Mouse (Mus musculus): Measurements from ENCODE around the gene Ikbip. TPM values are rescaled to one million over a fixed set of nuclear protein-coding genes. Genes with fewer than 3 reads are reported as not detected.
A peak's percentile ranks its signal among the peaks of the same experiment; 100 is the strongest.

The Ikbip gene
- total RNA-seq (2017): 25.9 and 33.6 TPM in 2 replicates

GRCm38 (mm10) chr10:91082550-91083392 is at the start of gene Ikbip, which contains the start of gene Apaf1:
Gene Ikbip, plus strand, starts transcription at chr10:91082940.
Gene Apaf1, minus strand, starts transcription at chr10:91082770.
- peak; percentile 88 to 90 for ATAC-seq (replicated peaks in 1 of 2; ENCODE audit: insufficient read depth in 1 of 2, low FRiP score in 2 of 2, low TSS enrichment in 1 of 2, low read depth in 1 of 2, poor library complexity in 2 of 2, severe bottlenecking in 2 of 2)

- peak; percentile 51 to 72; a peak in 3 of 4 replicates for ATAC-seq (replicated peaks in 1 of 2; ENCODE audit: insufficient read depth in 1 of 2, low FRiP score in 2 of 2, low TSS enrichment in 1 of 2, low read depth in 1 of 2, poor library complexity in 2 of 2, severe bottlenecking in 2 of 2)
These were observed 48.8 kb upstream of the Ikbip start for GRCm38 (mm10) chr10:91033942-91034341.

DNA sequence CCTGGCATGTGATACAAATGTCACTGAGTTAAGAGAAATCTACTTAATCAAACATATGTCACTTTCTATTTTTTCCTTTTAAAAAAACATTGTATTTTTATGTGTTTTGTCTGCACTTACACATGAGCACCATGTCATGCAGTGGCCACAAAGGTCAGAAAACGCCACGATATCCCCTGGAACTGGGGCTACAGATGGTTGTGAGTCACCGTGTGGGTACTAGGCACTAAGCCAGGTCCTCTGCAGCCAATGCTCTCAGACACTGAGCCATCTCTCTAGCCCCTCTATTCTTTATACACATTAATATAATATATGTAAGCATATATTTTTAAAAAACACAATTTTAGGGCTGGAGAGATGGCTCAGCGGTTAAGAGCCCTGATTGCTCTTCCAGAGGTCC is 33.0 kb upstream of the Ikbip start:
- ATAC-seq (replicated peaks in 1 of 2; ENCODE audit: insufficient read depth in 1 of 2, low FRiP score in 2 of 2, low TSS enrichment in 1 of 2, low read depth in 1 of 2, poor library complexity in 2 of 2, severe bottlenecking in 2 of 2): no peak

GRCm38 (mm10) chr10:91051156-91051555 is 31.6 kb upstream of the Ikbip start:
- ATAC-seq (replicated peaks in 1 of 2; ENCODE audit: insufficient read depth in 1 of 2, low FRiP score in 2 of 2, low TSS enrichment in 1 of 2, low read depth in 1 of 2, poor library complexity in 2 of 2, severe bottlenecking in 2 of 2): no peak

- no peak for ATAC-seq (replicated peaks in 1 of 2; ENCODE audit: insufficient read depth in 1 of 2, low FRiP score in 2 of 2, low TSS enrichment in 1 of 2, low read depth in 1 of 2, poor library complexity in 2 of 2, severe bottlenecking in 2 of 2)
These were observed 30.0 kb upstream of the Ikbip start for GRCm38 (mm10) chr10:91052734-91053133.

DNA sequence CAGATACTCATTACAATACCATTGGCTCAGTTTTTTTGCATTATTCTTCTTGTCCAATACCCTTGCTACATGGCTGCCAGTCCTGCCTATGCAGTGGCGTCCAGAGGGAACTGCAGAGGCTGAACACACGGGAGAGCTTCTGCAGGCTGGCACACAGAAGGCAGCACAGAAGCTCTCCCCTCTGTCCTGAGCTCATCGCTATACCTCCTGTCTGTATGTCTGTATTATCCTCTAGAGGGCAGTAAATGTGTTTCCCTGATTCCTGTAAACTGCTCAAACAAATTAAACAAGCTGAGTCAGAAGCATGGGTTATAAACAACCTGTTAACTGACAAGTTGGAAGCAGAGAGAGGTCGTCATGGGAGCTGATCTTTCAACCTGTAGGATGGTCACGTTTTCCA is 22.0 kb upstream of the Ikbip start:
- peak; percentile 62 to 69; a peak in 3 of 4 replicates for ATAC-seq (replicated peaks in 1 of 2; ENCODE audit: insufficient read depth in 1 of 2, low FRiP score in 2 of 2, low TSS enrichment in 1 of 2, low read depth in 1 of 2, poor library complexity in 2 of 2, severe bottlenecking in 2 of 2)

DNA sequence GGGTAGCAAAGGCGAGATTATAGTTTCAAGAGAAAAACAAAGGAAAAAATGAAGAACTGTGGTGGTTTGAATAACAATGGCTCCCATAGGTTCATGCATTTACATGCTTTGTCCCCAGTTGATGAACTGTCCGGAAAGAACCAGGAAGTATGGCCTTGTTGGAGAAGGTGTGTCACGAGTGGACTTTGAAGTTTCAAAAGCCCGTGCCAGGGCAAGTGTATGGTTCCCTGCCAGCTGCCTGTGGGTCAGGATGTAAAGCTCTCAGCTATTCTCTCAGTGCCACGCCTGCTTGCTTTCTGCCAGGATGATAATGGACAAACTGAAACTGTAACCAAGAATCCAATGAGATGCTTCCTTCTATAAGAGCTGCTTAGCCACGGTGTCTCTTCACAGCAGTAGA is 20.4 kb upstream of the Ikbip start:
- no peak for ATAC-seq (replicated peaks in 1 of 2; ENCODE audit: insufficient read depth in 1 of 2, low FRiP score in 2 of 2, low TSS enrichment in 1 of 2, low read depth in 1 of 2, poor library complexity in 2 of 2, severe bottlenecking in 2 of 2)

GRCm38 (mm10) chr10:91071768-91072167 is 11.0 kb upstream of the Ikbip start:
- ATAC-seq (replicated peaks in 1 of 2; ENCODE audit: insufficient read depth in 1 of 2, low FRiP score in 2 of 2, low TSS enrichment in 1 of 2, low read depth in 1 of 2, poor library complexity in 2 of 2, severe bottlenecking in 2 of 2): peak in 1 of 2 experiments; percentile 37; a peak in 1 of 4 replicates

- ATAC-seq (replicated peaks in 1 of 2; ENCODE audit: insufficient read depth in 1 of 2, low FRiP score in 2 of 2, low TSS enrichment in 1 of 2, low read depth in 1 of 2, poor library complexity in 2 of 2, severe bottlenecking in 2 of 2): no peak
These were observed 9.4 kb upstream of the Ikbip start for GRCm38 (mm10) chr10:91073345-91073744.

- no peak for ATAC-seq (replicated peaks in 1 of 2; ENCODE audit: insufficient read depth in 1 of 2, low FRiP score in 2 of 2, low TSS enrichment in 1 of 2, low read depth in 1 of 2, poor library complexity in 2 of 2, severe bottlenecking in 2 of 2)
These were observed 6.1 kb upstream of the Ikbip start for GRCm38 (mm10) chr10:91076667-91077066.

DNA sequence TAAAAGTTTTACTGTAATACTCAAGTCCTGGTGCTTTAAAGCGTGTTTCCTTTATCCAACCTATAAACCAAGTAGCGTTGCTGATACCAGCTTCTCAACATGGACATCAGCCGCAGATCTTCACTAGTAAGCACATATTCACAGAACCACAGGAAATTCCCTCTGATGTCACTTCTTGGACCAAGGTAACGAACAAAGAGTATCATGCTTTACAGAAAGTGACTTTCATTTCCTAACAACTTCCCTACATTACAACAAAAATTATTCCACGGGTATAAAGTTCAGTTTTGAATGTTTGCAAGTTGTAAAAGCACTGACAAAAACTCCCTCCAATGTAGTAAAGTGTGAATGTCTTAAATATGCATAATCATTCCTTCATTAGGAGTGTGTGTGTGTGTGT is 2.2 kb upstream of the Ikbip start:
- ATAC-seq (replicated peaks in 1 of 2; ENCODE audit: insufficient read depth in 1 of 2, low FRiP score in 2 of 2, low TSS enrichment in 1 of 2, low read depth in 1 of 2, poor library complexity in 2 of 2, severe bottlenecking in 2 of 2): no peak

DNA sequence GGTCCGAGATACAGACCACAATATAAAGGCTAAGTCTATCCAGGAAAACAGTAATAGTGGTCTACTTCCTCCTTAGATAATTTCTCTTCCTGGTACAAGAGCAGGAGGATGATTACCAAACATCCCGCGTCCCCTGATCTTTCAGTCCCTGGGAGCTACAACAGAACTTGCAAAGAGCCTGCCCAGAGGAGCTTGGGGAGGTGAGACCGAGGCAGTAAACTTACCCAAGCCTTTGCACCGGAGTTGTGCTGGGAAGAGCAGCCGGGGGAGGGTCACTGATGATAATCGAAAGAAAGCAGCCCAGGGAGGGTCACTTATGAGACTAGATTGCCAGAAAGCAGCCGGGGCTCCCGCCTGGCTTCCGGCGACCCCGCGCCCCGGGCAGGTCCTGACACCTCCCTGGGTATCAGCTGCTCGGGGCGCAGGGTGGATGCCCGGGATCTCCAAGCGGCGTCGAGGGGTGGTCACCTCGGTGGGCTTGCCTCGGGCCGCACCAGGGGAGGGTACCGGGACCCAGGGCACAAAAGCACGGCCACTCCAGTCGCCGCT is 707 bp upstream of the Ikbip start:
- peak in 1 of 2 experiments; percentile 27; a peak in 1 of 4 replicates for ATAC-seq (replicated peaks in 1 of 2; ENCODE audit: insufficient read depth in 1 of 2, low FRiP score in 2 of 2, low TSS enrichment in 1 of 2, low read depth in 1 of 2, poor library complexity in 2 of 2, severe bottlenecking in 2 of 2)

DNA sequence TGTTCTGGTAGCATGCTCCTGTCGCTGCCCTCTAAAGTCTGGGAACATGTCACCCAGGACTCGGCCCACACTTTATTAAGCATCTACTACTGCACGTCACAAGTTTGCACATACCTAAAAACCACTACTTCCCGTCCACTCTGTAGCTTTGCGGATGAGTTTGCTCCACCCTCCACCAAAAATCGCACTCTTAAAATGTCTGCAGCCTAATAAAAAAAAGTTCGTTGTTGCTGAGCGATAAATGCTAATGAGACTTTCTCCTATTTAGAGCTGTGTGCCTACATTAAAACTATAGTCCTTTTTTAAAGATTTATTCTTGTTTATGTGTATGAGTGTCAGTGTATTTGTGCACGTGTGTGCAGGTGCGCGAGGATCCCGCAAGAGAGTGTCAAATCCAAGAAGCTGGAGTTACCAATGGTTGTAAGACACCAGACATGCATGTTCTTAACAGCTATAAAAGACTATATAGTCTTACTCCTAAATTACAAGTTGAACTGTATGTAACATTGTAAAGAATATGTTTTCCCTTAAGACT is 720 bp downstream of the Ikbip start:
- peak in 1 of 2 experiments; percentile 25; a peak in 1 of 4 replicates for ATAC-seq (replicated peaks in 1 of 2; ENCODE audit: insufficient read depth in 1 of 2, low FRiP score in 2 of 2, low TSS enrichment in 1 of 2, low read depth in 1 of 2, poor library complexity in 2 of 2, severe bottlenecking in 2 of 2)

DNA sequence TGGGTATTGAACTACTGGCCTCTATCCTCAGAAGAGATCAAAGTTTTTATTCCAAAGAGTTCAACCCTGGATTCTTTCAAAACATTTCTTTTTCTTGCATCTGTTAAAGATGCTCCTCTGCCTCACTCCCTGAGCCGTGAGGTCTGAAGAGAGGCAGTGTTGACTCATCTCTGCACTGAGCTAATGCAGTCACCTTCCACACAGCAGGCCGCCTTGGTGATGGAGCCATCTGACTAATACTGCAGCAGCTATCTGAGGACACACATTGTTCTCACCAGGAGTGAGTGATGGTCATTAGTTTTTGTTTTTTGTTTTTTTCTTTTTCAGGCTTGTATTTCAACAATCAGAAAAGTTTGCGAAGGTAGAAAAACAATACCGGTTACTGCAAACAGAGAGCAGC is 10.1 kb downstream of the Ikbip start:
- ATAC-seq (replicated peaks in 1 of 2; ENCODE audit: insufficient read depth in 1 of 2, low FRiP score in 2 of 2, low TSS enrichment in 1 of 2, low read depth in 1 of 2, poor library complexity in 2 of 2, severe bottlenecking in 2 of 2): no peak

DNA sequence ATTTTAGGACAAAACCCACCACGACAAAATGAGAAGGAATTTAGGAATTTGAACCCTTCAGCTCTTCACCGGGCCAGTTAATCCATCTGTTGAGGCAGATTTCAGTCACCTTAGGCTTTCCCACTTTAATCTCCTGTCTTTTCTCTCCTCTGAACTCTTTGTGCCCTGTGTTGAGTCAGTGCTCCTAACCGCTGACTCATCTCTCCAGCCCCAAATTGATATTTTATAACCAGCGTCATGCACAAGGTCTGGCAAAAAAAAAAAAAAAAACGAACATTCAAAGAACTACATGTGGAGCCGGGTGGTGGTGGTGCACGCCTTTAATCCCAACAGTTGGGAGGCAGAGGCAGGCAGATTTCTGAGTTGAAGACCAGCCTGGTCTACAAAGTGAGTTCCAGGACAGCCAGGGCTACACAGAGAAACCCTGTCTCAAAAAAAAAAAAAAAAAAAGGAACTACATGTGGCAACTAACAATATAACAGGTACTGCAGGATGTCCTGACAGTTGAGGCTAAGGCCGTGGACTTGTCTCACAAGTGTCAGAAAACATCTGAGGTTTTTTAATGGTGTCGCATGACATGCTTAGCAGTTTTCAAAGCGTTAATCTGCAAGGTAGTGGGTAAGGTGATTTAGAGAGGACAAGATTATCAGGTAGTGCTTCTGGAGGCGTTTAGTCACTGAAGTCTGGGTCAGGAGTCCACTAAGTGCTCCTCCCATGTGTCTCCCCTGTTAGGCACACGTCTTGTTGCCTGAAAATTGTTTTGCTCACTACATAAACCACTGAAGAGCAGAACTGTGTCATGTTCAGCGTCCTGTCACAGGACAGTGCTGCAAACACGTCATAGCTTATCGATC is 11.7 kb downstream of the Ikbip start:
- ATAC-seq (replicated peaks in 1 of 2; ENCODE audit: insufficient read depth in 1 of 2, low FRiP score in 2 of 2, low TSS enrichment in 1 of 2, low read depth in 1 of 2, poor library complexity in 2 of 2, severe bottlenecking in 2 of 2): no peak

DNA sequence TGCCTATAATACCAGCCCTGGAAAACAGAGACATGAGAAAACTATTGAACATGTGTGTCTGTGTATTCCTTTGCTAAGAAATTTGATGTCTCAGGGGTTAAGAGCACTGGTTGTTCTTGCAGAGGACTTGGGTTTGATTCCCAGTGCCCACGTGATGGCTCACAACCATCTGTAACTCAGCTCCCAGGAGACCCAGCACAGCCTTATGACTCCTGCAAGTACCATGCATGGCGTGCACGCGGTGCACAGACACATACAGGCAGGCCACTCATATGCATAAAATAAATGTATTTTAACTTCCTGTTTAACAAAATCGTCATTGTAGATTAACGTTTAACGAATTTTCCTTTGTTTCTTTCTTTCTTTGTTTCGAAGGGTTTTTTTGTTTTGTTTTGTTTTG is 15.3 kb downstream of the Ikbip start:
- ATAC-seq (replicated peaks in 1 of 2; ENCODE audit: insufficient read depth in 1 of 2, low FRiP score in 2 of 2, low TSS enrichment in 1 of 2, low read depth in 1 of 2, poor library complexity in 2 of 2, severe bottlenecking in 2 of 2): no peak

DNA sequence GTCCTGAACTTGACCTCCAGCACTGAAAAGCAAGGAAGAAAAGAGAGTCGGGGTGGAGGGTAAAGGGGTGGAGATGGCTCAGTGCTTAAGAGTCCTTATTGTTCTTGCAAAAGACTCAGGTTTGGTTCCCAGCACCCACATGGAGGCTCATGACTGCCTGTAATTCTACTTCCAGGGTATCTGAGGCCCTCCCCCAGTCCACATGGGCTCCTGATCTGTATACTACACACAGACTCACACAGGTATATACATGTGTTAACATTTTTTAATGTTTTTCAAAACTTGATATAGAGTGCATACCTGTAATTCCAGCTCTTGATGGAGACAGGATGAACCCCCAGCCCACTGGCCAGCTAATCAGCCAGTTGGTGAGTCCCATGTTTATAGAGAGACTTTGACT is 17.4 kb downstream of the Ikbip start:
- no peak for ATAC-seq (replicated peaks in 1 of 2; ENCODE audit: insufficient read depth in 1 of 2, low FRiP score in 2 of 2, low TSS enrichment in 1 of 2, low read depth in 1 of 2, poor library complexity in 2 of 2, severe bottlenecking in 2 of 2)

- ATAC-seq (replicated peaks in 1 of 2; ENCODE audit: insufficient read depth in 1 of 2, low FRiP score in 2 of 2, low TSS enrichment in 1 of 2, low read depth in 1 of 2, poor library complexity in 2 of 2, severe bottlenecking in 2 of 2): no peak
These were observed 19.2 kb downstream of the Ikbip start for GRCm38 (mm10) chr10:91101936-91102335.
